Mouse (Mus musculus) urinary bladder, adult 2 months (tissue): ENCODE measurements around the gene Mgmt. TPM values are rescaled to one million over a fixed set of nuclear protein-coding genes. Genes with fewer than 3 reads are reported as not detected.

Source experiments
- DNase-seq: peaks from one replicate; pipeline ENCODE4 v3.0.0; 2022; ENCODE audit warnings: low spot score
- polyA plus RNA-seq: library from polyadenylated mRNA; depleted of rRNA; stranded (reverse); fragments of >200 nt; gene quantifications from 2 replicates; pipeline ENCODE4 v1.2.3, GENCODE M21; 2012

The Mgmt gene
- polyA plus RNA-seq, 1 experiment: 3.4 TPM

- no peak for DNase-seq
Observed at GRCm38 (mm10) chr7:136908616-136909144, 14.3 kb downstream of the Mgmt start.

GRCm38 (mm10) chr7:136912901-136913300 is 18.5 kb downstream of the Mgmt start:
- no peak for DNase-seq

GRCm38 (mm10) chr7:136916021-136916420 is 21.6 kb downstream of the Mgmt start:
- peak; percentile 8 for DNase-seq

GRCm38 (mm10) chr7:136920976-136921755 is 26.8 kb downstream of the Mgmt start:
- DNase-seq: no peak

- no peak for DNase-seq
Observed at GRCm38 (mm10) chr7:136922230-136922629, 27.8 kb downstream of the Mgmt start.

GRCm38 (mm10) chr7:136924610-136925260 is 30.3 kb downstream of the Mgmt start:
- DNase-seq: no peak

GRCm38 (mm10) chr7:136926178-136926577 is 31.8 kb downstream of the Mgmt start:
- DNase-seq: no peak

GRCm38 (mm10) chr7:136930451-136930850 is 36.0 kb downstream of the Mgmt start:
- DNase-seq: no peak

- DNase-seq: no peak
Observed at GRCm38 (mm10) chr7:136933367-136933766, 39.0 kb downstream of the Mgmt start.

- DNase-seq: no peak
Observed at GRCm38 (mm10) chr7:136934336-136934735, 39.9 kb downstream of the Mgmt start.

- no peak for DNase-seq
Observed at GRCm38 (mm10) chr7:136934784-136935183, 40.4 kb downstream of the Mgmt start.

- no peak for DNase-seq
Observed at GRCm38 (mm10) chr7:136938371-136938770, 44.0 kb downstream of the Mgmt start.

GRCm38 (mm10) chr7:136942414-136942813 is 48.0 kb downstream of the Mgmt start:
- no peak for DNase-seq

GRCm38 (mm10) chr7:136943886-136944285 is 49.5 kb downstream of the Mgmt start:
- DNase-seq: no peak

- no peak for DNase-seq
Observed at GRCm38 (mm10) chr7:136945697-136946096, 51.3 kb downstream of the Mgmt start.

- DNase-seq: no peak
Observed at GRCm38 (mm10) chr7:136946131-136946530, 51.7 kb downstream of the Mgmt start.

GRCm38 (mm10) chr7:136948275-136948810 is 53.9 kb downstream of the Mgmt start:
- DNase-seq: no peak

GRCm38 (mm10) chr7:136952608-136953007 is 58.2 kb downstream of the Mgmt start:
- DNase-seq: no peak

- DNase-seq: no peak
Observed at GRCm38 (mm10) chr7:136953251-136953650, 58.8 kb downstream of the Mgmt start.

GRCm38 (mm10) chr7:136972361-136972760 is 77.9 kb downstream of the Mgmt start:
- no peak for DNase-seq

- no peak for DNase-seq
Observed at GRCm38 (mm10) chr7:136975001-136975400, 80.6 kb downstream of the Mgmt start.

GRCm38 (mm10) chr7:136997456-136997855 is 103.0 kb downstream of the Mgmt start:
- DNase-seq: no peak

GRCm38 (mm10) chr7:137000703-137001102 is 106.3 kb downstream of the Mgmt start:
- no peak for DNase-seq
